Mouse (Mus musculus) heart, adult 2 months (tissue): ENCODE data around the gene Pkp1. TPM values are rescaled to one million over a fixed set of nuclear protein-coding genes. Genes with fewer than 3 reads are reported as not detected.

Experiments used
- DNase-seq, 2 experiments: peaks; one replicate each; pipeline ENCODE4 v3.0.0; 2021
- H3K27ac ChIP-seq: fragments of 200-600 bp; 2 replicates; pipeline ENCODE4 v1.8.1; 2022
- H3K27me3 ChIP-seq: fragments of 200-500 bp; 2 replicates; pipeline ENCODE4 v1.6.1; 2012; ENCODE audit warnings: mild to moderate bottlenecking, low read length, inconsistent platforms, mixed read lengths; ENCODE audit not compliant: control insufficient read depth, insufficient read depth
- H3K36me3 ChIP-seq: fragments of 200-500 bp; 2 replicates; pipeline ENCODE4 v1.6.1; 2012; ENCODE audit warnings: low read length, inconsistent platforms; ENCODE audit not compliant: control insufficient read depth, insufficient read depth
- H3K4me1 ChIP-seq: fragments of 200-500 bp; 2 replicates; pipeline ENCODE4 v1.6.1; 2011; ENCODE audit warnings: low read length; ENCODE audit not compliant: control insufficient read depth, insufficient read depth
- H3K4me3 ChIP-seq: fragments of 200-600 bp; 2 replicates; pipeline ENCODE4 v1.8.1; 2022
- H3K79me2 ChIP-seq: fragments of 200-500 bp; replicated peaks from 2 replicates; pipeline ENCODE4 v1.6.1; 2012; ENCODE audit warnings: mild to moderate bottlenecking, inconsistent platforms, low read length, moderate library complexity, mixed read lengths; ENCODE audit not compliant: control insufficient read depth, insufficient read depth
- H3K9ac ChIP-seq: fragments of 200-500 bp; 2 replicates; pipeline ENCODE4 v1.6.1; 2012; ENCODE audit warnings: low read depth, mild to moderate bottlenecking, control low read depth, inconsistent platforms, low read length, mixed read lengths
- CTCF ChIP-seq: fragments of 200-600 bp; IDR thresholded peaks from 2 replicates; pipeline ENCODE4 v1.8.1; 2022; ENCODE audit warnings: antibody characterized with exemption, mild to moderate bottlenecking, moderate library complexity
- EP300 ChIP-seq: fragments of 200-500 bp; IDR thresholded peaks from 2 replicates; pipeline ENCODE4 v1.6.1; 2011; ENCODE audit warnings: low read depth, low read length, control low read depth; ENCODE audit not compliant: insufficient read depth
- POLR2A ChIP-seq: fragments of 200-500 bp; IDR thresholded peaks from 2 replicates; pipeline ENCODE4 v1.6.1; 2011; ENCODE audit warnings: mild to moderate bottlenecking, low read depth, low read length, control low read depth; ENCODE audit not compliant: insufficient read depth
- WGBS: fragments of 180-500 bp; shearing (Covaris S2); methylation state at CpG from one replicate; pipeline ENCODE4 v1.1.7; 2018; 5-methylcytosine and 5-hydroxymethylcytosine counted together
- intact Hi-C: fragments of 180-260 bp; cut with DNase I; formaldehyde crosslinking; loops from one replicate; pipeline ENCODE4 v1.15.1; 2025
- polyA plus RNA-seq: library from polyadenylated mRNA; depleted of rRNA; stranded (reverse); fragments of >200 nt; gene quantifications from 2 replicates; pipeline ENCODE4 v1.2.3, GENCODE M21; 2012
- total RNA-seq, 2 experiments: library from RNA; stranded (reverse); gene quantifications; 2 replicates each; pipeline ENCODE4 v1.2.3; 2021

Pkp1 gene
- total and polyA plus RNA-seq, 3 experiments = 0.16 TPM; not detected in 2

GRCm38 (mm10) chr1:135846632-135847031 lies 72.4 kb downstream of the Pkp1 start:
- Histone ChIP-seq H3K9ac (no peak overlapping the region), H3K27me3 (no peaks in the 10 kb centered on the region), H3K4me3 (no peak overlapping the region), H3K36me3 (peaks cover 8% of the 10 kb centered on the region), H3K79me2 (no peaks in the 10 kb centered on the region), H3K27ac (peak overlapping the region; percentile 26; the same call in 1 of the 2 replicates), H3K4me1 (peaks cover 10% of the 10 kb centered on the region)
- intact Hi-C loops = no loop called here
- peak; percentile 35; the same call in 1 of the 2 replicates for TF ChIP-seq EP300
- no peak; the same call in none of the 2 replicates for TF ChIP-seq POLR2A
- DNase-seq = no peak
- 53% methylated on average over 5 of the region's 5 CpGs for WGBS

- Histone ChIP-seq H3K4me3 (no peak overlapping the region), H3K9ac (no peak overlapping the region), H3K27ac (peak overlapping the region; percentile 63), H3K4me1 (peaks cover 10% of the 10 kb centered on the region), H3K27me3 (no peaks in the 10 kb centered on the region), H3K79me2 (no peaks in the 10 kb centered on the region), H3K36me3 (peaks cover 8% of the 10 kb centered on the region)
- peak in 1 of 2 experiments; percentile 60 for DNase-seq
- TF ChIP-seq EP300 (peak; percentile 73), POLR2A (peak; percentile 51), CTCF (no peak)
- WGBS = 22% methylated on average over 6 of the region's 6 CpGs
- intact Hi-C loops = no loop called here
Observed at GRCm38 (mm10) chr1:135844481-135844880, 74.5 kb downstream of the Pkp1 start.

DNA sequence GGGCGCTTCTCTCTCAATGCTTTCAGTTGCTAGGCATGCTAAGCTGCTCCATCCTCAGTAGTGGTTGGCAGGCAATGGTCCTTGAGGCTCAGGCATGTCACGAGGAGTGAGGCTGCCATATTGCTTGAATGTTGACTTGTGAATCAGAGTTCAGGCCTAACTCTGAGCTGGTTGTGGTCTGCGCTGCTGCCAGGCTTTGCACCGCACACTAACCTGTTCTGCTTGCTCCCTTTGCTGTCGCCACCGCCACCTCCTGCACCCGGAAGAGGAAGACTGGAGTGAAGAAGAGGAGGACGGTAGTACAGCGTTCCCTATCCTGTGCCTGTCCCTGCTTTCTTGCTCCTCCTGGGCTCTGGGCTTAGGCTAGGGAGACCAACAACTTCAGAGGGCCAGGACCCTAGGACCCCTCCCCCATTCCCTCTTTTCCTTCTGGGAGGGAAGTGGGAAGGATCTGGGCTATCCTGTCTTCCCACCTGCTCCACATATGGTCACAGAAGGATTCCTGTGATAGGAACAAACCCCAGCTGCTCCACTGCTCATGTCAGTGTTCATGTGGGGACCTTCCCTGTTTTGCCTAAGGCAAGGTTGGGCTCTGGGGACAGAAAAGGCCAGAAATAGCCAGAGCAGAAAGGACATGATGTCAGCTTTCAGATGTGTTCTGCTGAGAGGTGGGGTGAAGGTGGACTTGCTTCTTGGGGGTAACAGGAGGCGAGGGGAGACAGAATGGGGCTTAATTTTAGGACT lies 75.3 kb downstream of the Pkp1 start:
- H3K79me2 ChIP-seq = no peaks in the 10 kb centered on the region
- peaks cover 10% of the 10 kb centered on the region for H3K4me1 ChIP-seq
- peak overlapping the region; percentile 63 for H3K27ac ChIP-seq
- no peak for DNase-seq
- no peaks in the 10 kb centered on the region for H3K27me3 ChIP-seq
- no peak overlapping the region; the same call in 1 of the 2 replicates for H3K4me3 ChIP-seq
- H3K36me3 ChIP-seq = peaks cover 8% of the 10 kb centered on the region
- TF ChIP-seq POLR2A (peak; percentile 48; the same call in 1 of the 2 replicates), EP300 (no peak; the same call in 1 of the 2 replicates)
- intact Hi-C loops = no loop called here
- peak overlapping the region; percentile 0; the same call in 1 of the 2 replicates for H3K9ac ChIP-seq
- WGBS = 69% methylated on average over 10 of the region's 10 CpGs

- Histone ChIP-seq H3K36me3 (peaks cover 8% of the 10 kb centered on the region), H3K4me3 (peak overlapping the region; percentile 41; the same call in 1 of the 2 replicates), H3K27me3 (no peaks in the 10 kb centered on the region), H3K9ac (peak overlapping the region; percentile 24), H3K4me1 (peaks cover 7% of the 10 kb centered on the region), H3K27ac (peak overlapping the region; percentile 54), H3K79me2 (no peaks in the 10 kb centered on the region)
- TF ChIP-seq CTCF (no peak), EP300 (peak; percentile 52; the same call in 1 of the 2 replicates), POLR2A (peak; percentile 63)
- DNase-seq = no peak
- intact Hi-C loops = no loop called here
- 35% methylated on average over 15 of the region's 15 CpGs for WGBS
Observed at GRCm38 (mm10) chr1:135840675-135841395, 78.2 kb downstream of the Pkp1 start.

- DNase-seq = no peak
- Histone ChIP-seq H3K4me3 (peak overlapping the region; percentile 41; the same call in 1 of the 2 replicates), H3K79me2 (no peaks in the 10 kb centered on the region), H3K36me3 (peaks cover 5% of the 10 kb centered on the region), H3K4me1 (peaks cover 1% of the 10 kb centered on the region), H3K9ac (peak overlapping the region; percentile 77), H3K27ac (peak overlapping the region; percentile 93), H3K27me3 (no peaks in the 10 kb centered on the region)
- 0 out of 2 replicates have a peak, but pooled peaks have one; percentile 73 for TF ChIP-seq EP300
- no peak for TF ChIP-seq CTCF
- TF ChIP-seq POLR2A = peak; percentile 70
- intact Hi-C loops = no loop called here
- 52% methylated on average over 6 of the region's 6 CpGs for WGBS
Observed at GRCm38 (mm10) chr1:135839065-135839464, 79.9 kb downstream of the Pkp1 start.
